Mouse (Mus musculus) Muller cell, postnatal 12 days (primary cell): Measurements from ENCODE around the gene Egfl6.
A peak's percentile ranks its signal among the peaks of the same experiment; 100 is the strongest.

Source experiments
- DNase-seq: peaks from one replicate; pipeline ENCODE4 v3.0.0-alpha.2; 2015; ENCODE audit errors: inconsistent ontology term

Egfl6 gene

GRCm38 (mm10) chrX:166584947-166585824 is at the start of gene Egfl6:
Gene Egfl6, minus strand, starts transcription at chrX:166585720.
- DNase-seq = peak; percentile 1

- peak; percentile 22 for DNase-seq
Measured at GRCm38 (mm10) chrX:166626866-166627570, 41.5 kb upstream of the Egfl6 start.

DNA sequence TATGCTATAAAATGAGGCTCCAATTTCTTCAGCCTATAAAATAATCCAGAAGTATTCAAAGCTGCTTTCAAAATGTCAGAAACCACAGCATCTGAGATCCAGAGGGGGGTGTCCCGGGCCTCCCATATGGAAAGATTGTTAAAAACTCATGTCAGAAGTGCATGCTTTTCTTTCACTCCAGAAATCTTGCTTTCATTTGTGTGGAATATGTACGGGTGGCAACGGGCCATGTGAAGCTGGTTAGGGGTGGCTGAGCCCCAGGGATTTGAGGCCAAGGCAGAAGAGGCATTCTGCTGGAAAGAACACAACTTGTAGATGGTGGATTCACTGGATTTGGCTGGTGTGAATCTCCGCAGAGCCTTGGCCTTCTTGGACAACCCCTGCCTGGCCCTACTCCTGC is 40.7 kb upstream of the Egfl6 start:
- no peak for DNase-seq

GRCm38 (mm10) chrX:166623176-166623575 is 37.7 kb upstream of the Egfl6 start:
- DNase-seq = no peak

GRCm38 (mm10) chrX:166621560-166622301 is 36.2 kb upstream of the Egfl6 start:
- DNase-seq = peak; percentile 73

- no peak for DNase-seq
Measured at GRCm38 (mm10) chrX:166620900-166621299, 35.4 kb upstream of the Egfl6 start.

DNA sequence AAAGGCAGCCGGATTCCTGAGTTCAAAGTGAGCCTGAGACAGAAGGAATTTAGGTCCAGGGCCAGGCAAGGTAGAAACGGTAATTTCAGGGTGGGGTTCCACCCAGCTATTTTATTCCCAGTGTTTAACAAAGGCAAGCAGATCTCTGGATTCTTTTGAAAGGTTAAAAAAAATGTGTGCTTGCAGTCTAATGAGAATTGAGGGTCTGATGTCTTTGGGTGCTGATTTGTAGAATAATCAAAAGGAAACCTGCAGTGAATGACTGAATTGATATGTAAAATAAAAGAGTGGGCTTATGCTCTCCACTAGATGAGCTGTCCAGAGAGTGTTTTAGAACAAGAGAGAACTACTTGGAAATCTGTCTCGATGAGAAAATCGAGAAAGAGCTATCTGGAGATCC is 33.6 kb upstream of the Egfl6 start:
- DNase-seq = no peak

- no peak for DNase-seq
Measured at GRCm38 (mm10) chrX:166615191-166615590, 29.7 kb upstream of the Egfl6 start.

- no peak for DNase-seq
Measured at GRCm38 (mm10) chrX:166576111-166576510, 9.4 kb downstream of the Egfl6 start.

DNA sequence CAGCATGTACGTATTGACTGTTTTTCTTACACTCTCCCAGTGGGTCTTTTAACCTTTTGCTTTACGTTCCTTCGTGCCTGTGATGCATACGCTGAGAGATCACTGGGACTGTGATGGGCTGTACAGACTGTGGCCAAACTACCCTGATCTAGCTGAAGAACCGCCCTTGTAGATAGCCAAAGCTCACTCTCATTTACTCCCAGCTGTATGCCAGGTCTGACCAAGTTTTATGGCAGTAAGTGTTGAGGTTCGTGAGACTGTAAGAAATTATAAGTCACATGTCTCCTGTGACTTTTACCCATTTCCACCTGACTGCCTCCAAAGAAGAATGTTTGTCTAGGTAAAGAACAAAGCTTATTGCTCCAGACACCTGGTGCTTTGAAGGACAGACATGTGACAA is 19.5 kb downstream of the Egfl6 start:
- no peak for DNase-seq

GRCm38 (mm10) chrX:166565401-166565800 is 20.1 kb downstream of the Egfl6 start:
- DNase-seq = no peak

- DNase-seq = no peak
Measured at GRCm38 (mm10) chrX:166564900-166565299, 20.6 kb downstream of the Egfl6 start.

DNA sequence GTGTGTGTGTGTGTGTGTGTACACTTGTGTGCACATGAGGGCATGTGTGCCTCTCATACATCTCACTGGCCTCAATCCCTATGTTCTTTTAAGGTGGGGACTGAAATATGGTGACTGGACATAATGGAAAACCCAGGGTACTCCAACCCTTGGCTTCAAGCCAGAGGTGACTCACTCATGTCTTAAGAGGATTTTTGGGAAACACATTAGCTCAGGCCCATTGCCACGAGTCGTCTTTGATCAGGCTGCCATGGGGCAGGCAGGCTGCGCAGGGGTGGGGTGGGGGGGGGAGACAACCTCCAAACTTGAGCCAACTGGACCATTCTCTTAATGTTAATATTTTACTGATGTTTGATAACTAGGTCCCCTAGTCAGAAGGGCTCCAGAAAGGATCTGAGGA is 26.2 kb downstream of the Egfl6 start:
- DNase-seq = peak; percentile 1

DNA sequence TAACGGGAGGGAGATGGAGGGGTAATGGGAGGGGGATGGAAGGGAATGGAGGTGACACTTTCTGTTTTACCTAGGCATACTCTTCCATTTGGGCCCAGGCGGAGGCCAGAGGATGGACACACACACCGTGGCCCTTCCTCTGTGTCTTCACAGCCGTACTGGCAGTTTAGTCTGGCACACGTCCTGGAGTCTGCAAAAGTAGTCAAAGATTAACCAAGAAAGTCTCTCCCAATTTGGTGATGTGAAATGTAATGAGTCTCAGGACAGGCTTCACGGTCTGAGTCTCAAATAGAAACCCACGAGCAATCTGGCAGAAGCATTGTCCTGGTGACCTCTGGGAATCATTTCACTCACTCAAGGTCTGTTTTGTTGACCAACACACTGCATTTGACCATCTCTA is 33.2 kb downstream of the Egfl6 start:
- DNase-seq = no peak

GRCm38 (mm10) chrX:166546495-166546894 is 39.0 kb downstream of the Egfl6 start:
- DNase-seq = no peak

DNA sequence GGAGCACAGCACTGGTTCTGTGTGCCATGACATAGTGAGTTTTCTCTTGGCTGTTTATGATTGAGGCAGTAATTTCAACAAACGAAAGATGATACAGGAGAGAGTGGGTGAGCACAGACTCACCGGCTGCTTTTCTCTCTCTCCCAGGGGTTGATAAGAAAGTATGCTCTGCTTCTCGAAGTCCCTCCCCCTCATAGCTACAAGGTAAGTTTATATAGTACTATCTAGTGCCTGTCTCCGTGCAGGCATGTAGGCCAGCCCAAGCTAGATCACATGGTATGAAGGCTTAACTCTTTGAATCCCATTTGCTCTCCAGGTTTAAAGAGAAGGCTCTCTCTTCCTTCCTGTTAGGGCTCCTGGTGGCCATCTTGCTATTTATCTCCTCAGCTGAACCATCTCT is 50.4 kb downstream of the Egfl6 start:
- DNase-seq = no peak

- DNase-seq = no peak
Measured at GRCm38 (mm10) chrX:166533432-166533831, 52.1 kb downstream of the Egfl6 start.

GRCm38 (mm10) chrX:166531671-166532070 is 53.8 kb downstream of the Egfl6 start:
- DNase-seq = no peak

DNA sequence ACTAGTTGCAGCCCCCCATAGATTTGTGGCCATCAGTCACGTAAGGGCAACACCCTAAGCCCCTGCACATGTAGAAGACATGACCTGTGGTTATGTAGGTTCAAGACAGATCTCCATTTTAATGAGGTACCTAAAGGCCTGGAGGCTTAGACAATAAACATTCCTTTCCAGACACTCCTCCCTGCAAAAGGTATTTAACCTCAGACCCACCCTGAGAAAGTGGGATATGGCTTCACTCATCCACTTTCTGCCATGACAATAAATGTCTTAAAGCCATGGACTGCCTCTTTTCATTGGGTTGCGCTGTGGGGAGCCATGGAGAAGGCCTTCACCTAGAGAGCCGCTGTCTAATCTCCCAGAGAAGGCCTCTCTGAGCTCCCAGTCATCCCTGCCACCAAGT is 57.4 kb downstream of the Egfl6 start:
- no peak for DNase-seq

DNA sequence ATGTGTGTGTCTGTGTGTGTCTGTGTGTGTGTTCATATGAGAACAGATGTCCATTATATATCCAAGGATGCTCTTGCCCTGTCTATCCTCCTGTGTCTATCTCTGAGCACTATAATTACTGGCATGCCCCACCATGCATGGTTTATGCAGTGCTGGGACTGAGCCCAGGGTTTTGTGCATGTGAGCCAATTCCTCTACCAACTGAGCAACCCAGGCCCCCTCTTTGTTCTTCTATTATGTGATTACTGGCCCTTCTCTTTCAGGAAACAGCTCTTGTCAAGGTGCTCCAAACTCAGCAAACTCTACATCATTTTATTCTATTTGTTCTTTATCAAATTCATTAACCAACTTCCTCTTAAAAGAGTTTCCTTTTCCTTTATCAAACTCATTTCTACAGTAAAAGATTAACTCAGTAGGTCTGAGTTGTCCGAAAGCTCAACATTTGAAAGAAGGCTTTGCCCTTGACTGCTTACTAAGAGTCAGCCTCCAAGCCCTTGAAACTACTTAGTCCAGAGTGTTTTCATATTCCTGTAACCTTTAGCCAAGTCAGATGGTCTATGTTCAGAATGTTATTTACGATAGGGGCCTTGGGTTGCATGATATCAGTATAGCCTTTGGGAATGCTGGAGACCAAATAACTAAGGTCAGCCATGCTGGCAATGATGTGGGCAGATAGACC is 59.7 kb downstream of the Egfl6 start:
- no peak for DNase-seq

- no peak for DNase-seq
Measured at GRCm38 (mm10) chrX:166520782-166521181, 64.7 kb downstream of the Egfl6 start.

DNA sequence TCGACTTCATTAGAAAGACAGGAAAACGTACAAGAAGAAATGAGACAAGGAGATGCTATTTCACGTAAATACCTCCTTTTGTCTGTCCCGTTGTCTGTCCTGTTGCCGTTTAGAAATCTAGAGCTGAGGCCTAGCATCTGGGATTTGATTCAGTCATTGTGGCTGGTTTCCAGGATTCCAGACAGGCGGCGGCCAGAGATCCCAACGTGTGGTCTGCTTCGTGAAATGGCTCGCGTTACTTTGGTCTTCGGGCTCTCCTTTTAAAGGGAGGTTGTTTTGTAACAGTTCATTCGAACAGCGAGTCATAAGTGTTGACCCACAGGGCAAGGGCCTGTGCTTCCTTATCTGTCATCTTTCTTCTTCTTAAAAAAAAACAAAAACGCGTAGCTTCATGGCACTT is 67.2 kb downstream of the Egfl6 start, which contains the start of gene Tceanc:
TSS of gene Tceanc (minus strand) at position 223 of the 400 bp plus-strand sequence.
- peak; percentile 33 for DNase-seq
